Mouse (Mus musculus) heart, postnatal 14 days (tissue): ENCODE results near the gene Itpr3. TPM values are rescaled to one million over a fixed set of nuclear protein-coding genes. Genes with fewer than 3 reads are reported as not detected.

Experiments used
- DNase-seq, 2 experiments: peaks; one replicate each; pipeline ENCODE4 v3.0.0; 2021 to 2022
- intact Hi-C: fragments of 180-260 bp; cut with DNase I; formaldehyde crosslinking; loops from one replicate; pipeline ENCODE4 v1.15.1; 2025
- long read RNA-seq, 2 experiments: library from polyadenylated mRNA; stranded (forward); transcript quantifications; one replicate each; pipeline ENCODE4 v2.0.0; 2021
- total RNA-seq, 2 experiments: library from RNA; stranded (reverse); gene quantifications; 2 replicates each; pipeline ENCODE4 v1.2.3; 2021

Itpr3 gene
- 1 to 10 TPM; 7.2 to 7.7 TPM for total RNA-seq
- long read RNA-seq, experiment 1, partial matches to known transcripts = 7 of 8 reads
- long read RNA-seq, experiment 1, other reads (novel, unspliced or antisense) = 1 of 8 reads
- long read RNA-seq, experiment 2, partial matches to known transcripts = 3 of 3 reads
- long read RNA-seq, experiment 2, other reads (novel, unspliced or antisense) = 0 of 3 reads

DNA sequence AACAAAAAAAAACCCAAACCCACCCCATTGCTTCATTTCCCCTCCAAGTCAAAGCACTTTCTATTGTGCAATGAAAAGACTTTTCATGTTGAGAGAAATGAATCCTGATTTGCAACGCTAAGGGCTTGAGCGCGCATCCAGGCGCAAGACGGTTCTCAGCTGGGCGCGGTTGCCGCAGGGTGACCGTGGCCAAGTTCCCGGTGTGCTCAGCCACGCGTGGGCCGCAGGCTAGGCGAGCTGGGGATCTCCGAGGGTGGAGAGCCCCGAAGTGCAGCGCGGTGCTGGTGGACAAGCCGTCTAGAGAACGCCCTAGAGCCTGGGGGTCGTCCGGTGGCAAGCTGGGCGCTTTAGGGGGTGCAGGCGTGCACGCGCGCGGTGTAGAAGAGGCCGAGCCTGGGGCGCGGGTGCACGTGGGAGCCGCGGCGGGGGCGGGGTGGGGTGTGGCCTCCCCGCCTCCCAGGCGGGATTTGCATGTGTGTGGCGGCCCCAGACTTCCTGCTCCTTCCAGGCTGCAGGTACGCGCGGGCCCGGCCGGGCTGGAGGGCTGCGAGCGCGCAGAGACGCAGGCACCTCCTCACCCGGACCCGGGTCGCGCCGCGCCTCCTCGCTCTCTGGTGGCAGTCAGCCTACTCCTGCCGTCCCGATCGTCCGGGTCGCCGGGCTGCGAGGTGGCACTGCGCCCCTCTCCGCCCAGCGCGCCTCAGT is at the start of gene Itpr3:
TSS of gene Itpr3 (plus strand) at position 493 of the 705 bp plus-strand sequence.
- DNase-seq = peak; percentile 75 to 81
- intact Hi-C loops = no loop called here

DNA sequence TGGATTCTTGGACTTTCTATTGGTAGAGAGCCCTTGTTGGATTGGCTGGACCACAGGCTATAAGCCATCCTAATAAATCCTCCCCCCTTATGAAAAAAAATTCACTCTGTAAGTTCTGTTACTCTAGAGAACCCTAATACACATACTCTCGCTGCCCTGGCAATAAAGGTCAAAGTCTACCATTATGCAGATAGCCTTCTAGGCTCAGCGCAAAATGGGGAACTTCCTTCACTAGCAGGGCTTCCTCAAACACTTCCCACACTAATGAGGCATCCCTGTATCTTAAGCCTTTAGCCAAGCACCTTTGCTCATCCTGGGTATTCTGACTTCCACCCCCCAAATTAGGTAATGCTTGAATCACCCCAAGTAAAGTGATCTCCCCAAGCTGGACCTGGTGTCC is 48.8 kb upstream of the Itpr3 start:
- DNase-seq = no peak
- intact Hi-C loops = no loop called here

DNA sequence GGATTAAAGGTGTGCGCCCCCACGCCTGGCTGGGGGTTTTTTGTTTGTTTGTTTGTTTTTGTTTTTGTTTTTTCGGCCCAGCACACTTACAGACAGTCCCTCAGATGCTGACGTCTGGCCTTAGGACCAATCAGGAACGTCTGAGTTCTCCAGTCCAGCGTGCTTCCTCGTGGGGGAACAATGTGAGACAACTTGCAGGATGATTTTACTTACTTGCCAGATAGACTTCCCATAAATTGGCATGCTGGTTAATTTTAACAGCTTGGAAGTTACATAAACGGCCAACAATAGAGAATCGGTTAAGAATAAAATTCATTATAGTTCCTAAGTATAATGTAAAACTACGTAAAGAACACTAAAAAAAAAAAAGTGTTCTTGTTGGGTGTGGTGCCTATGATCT is 45.9 kb upstream of the Itpr3 start:
- DNase-seq = no peak
- intact Hi-C loops = no loop called here

DNA sequence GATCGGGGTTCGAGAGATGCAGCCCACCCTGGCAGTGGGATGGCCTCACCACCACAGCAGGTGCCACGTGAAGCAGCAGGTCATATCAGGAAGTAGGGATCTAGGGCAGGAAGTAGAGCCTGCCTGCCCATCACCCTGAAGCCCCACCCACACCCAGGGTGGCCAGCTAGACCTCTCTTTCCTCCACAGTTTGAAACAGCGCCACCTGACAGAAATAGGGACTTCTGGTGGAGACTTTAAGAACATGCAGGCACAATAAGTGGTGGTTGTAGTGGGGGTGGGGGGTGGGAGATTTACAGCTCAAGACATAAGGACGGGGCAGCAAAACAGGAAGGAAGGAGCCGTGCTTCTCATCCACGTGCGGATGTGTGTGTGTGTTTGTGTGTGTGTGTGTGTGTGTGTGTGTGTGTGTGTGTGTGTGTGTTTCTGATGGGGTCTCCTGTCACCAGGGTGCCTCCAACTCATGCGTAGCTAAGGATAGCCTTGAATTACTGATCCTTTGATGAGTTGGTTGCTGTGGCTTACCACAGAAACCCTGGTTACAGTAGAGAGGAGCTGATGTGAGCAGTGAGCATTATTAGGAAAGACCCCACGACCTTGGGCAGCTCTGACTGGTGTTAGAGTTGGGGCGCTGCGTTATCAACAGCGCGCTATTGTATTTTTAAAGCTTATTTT is 45.0 kb upstream of the Itpr3 start:
- no peak for DNase-seq
- intact Hi-C loops = no loop called here

DNA sequence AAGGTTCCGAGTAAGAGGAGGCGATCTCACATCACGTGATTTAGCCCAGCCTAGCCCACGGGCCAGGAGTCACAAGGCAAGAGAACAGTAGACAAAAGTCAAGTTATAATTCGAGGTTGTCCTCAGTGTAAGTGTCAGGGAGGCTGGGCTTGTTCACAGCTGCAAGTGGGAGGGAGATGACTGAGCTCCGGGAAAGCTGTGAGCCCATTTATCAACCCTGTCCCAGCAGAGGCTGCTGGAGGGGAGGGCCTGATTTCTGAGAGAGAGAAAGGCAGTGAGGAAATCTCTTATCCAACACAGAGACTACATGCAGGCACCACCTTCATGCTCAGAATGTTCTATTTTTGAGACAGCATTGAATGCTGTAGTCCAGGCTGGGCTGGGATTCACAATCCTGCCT is 44.2 kb upstream of the Itpr3 start:
- DNase-seq = no peak
- intact Hi-C loops = no loop called here

DNA sequence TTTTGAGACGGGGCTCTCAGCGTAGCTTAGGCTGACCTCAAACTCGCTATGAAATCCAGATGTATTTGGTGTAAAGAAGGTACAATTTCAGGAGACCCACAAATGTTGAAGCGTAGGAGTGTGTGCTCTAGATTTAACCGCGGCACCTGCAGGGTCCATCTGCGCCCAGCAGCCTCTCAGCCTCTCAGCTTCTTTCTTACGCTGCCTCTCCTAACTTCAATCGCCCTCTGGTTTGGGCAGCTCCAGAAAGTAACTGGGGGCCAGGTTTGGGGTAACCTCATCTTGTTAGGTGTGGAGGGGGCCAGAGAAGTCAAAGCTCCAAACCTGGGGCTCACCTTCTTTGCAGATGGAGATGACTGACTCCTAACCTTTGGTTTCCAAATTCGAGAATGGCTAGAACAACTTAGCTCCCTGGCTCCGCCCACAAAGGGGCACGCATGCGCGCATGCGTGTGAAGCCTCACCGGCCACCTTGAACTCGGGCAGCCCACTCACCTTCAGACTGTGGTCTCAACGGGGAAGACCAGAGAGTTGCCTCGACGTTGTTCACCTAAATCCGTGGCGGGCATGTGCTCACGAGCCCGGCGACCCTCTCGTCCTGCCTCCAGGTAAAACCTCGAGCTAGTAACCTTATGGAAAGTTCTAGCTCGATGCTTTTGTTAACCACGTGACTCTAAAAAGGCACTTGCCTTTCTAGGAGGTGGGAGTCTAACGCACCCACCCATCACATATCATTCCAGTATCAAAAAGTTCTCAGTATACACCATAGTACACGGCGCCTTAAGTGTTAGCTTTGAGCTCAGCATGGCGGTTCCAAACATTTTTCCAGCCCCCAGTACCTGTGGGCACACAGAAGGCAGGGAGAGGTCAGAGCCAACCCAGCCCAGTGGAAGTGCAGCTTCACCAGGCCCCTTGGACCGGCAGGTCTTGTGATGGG is 39.3 kb upstream of the Itpr3 start:
- intact Hi-C loops = no loop called here
- DNase-seq = peak; percentile 90 to 93

DNA sequence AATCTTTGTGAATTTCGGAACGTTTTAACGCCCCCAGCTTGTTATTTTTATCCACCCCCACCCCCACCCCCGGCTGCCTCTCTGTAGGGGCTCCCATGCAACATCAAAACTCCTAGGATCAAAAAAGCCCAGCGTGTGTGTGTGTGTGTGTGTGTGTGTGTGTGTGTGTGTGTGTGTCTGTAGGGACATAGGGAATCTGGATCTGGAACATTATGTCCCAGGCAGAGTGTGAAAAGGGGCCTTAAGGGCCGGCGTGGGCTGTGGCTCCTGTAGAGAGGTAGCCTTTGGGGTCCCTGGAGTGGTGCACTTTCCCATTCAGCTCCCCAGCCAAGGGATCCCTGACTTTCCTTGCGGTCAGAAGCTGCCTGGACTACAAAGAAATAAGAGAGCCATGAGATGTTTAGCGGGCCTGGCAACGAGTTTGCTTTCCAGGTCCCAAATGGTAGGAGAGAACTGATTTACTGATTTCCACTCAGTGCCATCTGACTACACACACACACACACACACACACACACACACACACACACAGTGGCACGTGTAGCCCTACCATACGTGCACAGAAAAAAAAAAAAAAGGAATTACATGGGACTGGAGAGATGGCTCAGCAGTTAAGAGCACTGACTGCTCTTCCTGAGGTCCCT is 38.4 kb upstream of the Itpr3 start:
- intact Hi-C loops = no loop called here
- no peak for DNase-seq

DNA sequence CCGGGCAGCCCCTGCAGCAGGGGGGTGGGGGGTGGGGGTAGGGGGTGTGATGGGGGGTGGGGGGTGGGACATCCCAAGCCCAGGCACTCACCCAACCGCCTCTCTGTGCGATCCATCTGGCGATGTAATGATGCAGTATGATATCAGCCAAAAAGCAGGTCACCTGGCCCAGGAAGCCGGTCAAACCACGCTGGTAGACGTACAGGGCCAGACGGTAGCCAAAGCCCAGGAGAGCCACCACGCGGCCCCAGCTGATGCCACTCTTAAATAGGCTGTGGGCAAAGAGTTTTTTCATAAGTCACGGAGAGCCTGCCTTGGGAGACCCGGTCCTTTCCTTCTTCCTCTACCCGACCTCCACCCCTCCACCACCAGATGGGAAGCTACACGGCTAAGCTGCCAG is 36.0 kb upstream of the Itpr3 start:
- DNase-seq = no peak
- intact Hi-C loops = no loop called here

DNA sequence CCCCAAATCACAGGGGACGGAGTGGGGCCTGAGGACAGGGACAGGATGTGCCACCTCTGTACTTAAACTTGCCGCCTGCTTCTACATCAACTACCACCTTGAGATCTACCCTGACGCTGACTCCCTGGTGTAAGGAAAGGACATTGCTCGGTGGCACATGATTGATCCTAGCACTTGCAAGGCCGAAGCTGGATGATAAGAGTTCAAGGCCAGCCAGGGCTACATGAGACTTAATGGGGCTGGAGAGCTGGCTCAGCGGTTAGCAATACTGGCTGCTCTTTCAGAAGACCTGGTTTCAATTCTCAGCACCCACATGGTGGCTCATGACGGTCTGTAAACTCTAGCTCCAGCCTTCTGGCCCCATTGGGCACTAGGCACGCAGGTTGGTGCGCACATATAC is 35.4 kb upstream of the Itpr3 start:
- DNase-seq = no peak
- intact Hi-C loops = no loop called here

DNA sequence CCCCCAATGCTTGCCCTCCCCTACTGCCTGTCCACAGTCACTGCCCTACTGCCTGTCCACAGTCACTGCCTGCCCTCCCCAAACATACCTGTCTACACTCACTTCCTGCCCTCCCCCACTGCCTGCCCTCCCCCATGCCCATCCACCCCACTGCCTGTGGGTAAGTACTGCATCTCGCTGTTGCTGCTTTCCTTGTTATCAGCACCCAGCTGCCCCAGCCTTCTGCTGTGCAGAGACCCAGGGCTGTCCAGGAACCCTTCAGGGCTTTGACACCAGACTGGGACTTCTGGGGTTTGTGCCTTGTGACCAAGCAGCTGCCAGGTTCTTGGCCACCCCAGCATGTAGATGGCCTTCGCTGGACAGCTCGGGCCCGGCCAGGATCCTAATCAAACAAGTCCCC is 33.8 kb upstream of the Itpr3 start:
- intact Hi-C loops = no loop called here
- DNase-seq = no peak

DNA sequence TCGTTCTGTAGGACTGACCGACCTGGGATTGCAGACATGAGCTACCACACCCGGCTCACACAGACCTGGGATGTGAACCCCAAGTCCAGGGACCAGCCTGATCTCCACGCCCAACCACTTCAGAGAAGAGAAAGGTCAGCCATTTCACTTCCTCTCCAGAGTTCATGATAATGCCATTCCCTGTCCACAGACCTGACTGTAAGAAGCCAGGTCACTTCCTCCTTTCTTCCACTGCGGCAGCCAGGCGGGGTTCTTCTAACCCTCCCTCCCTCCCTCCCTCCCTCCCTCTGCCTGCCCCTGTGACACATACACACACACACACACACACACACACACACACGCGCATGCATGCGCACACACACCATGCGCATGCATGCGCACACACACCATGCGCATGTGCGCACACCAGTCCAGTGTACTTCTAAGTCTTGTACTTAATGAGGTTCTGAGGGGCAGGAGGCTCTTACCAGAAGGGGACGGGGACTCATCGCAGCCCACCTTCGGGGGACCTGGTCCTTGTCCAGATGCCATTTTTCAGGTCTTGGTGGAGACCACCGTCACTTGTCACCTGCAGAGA is 31.7 kb upstream of the Itpr3 start:
- intact Hi-C loops = loop anchor here (5.0 kb wide), 1 partner anchor 93 kb away; the partner anchor contains the start of gene Phf1
- DNase-seq = no peak

DNA sequence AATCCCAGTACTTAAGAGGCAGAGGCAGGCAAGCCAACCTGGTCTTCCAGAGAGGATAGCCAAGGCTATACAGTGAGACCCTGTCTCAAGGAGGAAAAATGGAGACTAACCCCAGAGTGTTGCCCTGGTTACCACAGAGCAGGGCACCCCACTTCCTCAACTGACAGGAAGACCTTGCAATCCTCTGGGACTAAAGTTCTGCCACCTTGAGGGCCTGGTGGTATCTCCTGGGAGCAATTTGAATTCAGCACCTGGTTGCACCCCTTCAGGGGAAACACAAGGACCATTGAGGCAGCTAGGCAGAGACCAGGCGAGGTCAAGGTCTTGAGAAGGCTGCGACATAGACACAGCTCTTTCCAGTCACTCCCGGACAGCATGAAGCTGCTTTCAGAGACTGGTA is 31.2 kb upstream of the Itpr3 start:
- no peak for DNase-seq
- intact Hi-C loops = loop anchor here (5.0 kb wide), 1 partner anchor 94 kb away; the partner anchor contains the start of gene Phf1

DNA sequence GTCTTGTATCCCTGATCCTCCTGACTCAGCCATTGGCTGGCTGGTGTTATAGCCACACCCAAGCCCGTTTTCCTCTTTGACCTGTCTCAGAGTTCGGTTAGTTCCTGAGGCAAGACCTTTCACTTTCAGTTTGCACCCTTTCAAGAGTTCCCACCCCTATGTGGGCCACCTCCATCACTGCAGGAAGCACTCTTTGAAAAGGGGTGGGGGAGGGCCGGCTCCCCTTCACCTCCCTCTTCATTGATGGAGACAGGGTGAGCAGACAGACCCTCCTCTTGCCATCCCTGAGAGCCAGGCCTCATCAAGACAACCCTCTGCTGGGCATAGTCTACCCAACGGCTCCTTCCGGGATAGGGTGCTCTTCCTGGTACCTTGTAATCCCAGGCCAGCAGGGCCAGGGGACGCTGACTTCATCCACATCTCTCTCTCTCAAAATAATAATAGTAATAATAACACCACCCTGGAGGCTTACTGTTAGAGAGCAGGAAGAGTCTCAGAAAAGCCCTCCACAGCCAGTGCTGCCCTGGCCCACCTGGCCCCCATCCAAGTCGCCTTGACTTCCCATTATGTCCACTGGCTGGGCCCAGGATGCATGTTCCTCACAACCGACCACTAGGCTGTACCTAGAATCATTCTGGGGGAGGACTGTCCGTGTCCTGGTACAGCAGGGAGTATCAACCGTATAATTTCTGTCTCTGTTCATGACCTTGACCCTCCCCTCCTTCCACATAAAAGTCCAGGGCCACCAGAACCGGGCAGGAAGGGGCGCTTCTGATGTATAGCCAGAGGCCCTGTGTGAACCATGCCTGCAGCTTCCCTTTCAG is 29.4 kb upstream of the Itpr3 start:
- intact Hi-C loops = loop anchor here (5.0 kb wide), 1 partner anchor 95 kb away; the partner anchor contains the start of gene Phf1
- peak; percentile 50 to 61 for DNase-seq

DNA sequence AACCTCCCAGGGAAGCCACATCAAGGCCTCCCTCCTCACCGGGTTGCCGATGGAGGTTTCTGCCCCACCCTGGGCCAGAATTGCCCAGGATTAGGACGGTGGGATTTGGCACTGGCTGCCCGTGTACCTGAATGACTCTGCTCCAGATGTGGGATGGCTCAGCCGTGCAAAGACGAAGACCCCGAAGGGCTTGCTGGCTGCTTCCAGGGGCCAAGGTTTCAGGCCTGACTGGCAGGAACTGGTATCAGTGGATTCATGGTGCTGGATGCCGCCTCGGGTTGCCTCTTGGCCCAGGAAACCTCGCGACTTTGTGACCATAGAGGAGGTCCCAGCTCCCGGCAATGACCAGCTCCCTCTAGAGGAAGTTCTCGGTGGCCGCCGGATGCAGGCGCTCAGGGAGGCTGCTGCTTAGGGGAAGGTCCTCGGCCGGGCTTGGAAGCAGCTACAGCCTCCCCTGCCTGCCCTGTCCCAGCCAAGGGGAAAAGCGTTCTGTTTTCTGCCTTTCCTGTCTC is 28.8 kb upstream of the Itpr3 start:
- intact Hi-C loops = loop anchor here (5.0 kb wide), 1 partner anchor 96 kb away; the partner anchor contains the start of gene Phf1
- peak; percentile 90 to 94 for DNase-seq

DNA sequence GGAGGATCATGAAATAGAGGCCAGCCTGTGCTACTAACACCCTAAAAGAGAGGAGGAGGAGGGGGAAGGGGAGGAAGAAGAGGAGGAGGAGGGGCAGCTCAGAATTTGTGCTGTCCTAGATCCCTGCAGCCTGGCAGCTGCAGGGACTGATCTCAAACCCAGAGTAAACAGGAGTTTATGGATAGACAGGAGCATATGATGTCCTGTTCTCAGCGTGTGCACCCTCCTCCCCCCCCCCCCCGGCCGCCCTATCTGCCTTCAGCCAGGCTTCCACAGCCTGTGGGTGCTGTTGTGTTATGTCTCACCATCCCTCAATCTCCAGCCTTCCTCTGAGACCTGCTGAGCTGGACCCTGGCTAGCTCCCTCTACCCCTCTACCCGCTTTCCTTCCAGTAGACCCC is 28.2 kb upstream of the Itpr3 start, which contains the start of gene Bak1:
TSS of gene Bak1 (minus strand) at position 101 of the 400 bp plus-strand sequence.
- intact Hi-C loops = loop anchor here (5.0 kb wide), 1 partner anchor 97 kb away; the partner anchor contains the start of gene Phf1
- no peak for DNase-seq

DNA sequence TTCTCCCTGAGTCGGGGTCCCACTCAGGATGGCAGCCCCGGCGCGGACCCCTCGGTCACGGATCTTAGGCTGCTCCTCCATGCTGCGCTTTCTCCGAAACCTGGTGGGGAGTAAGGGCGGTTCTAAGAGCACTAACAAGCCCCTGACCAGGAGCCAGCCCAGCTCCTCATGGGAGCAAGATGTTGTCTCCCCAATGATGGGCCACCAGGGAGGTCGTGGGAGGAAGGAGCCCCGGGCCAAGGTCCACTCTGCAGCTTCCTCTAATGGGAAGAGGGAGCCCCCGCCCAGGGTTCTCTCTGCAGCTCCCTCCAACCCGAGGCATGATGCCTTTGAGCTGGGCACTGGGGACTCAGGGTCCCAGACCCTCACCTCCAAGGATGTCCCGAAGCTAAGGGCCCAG is 27.7 kb upstream of the Itpr3 start:
- no peak for DNase-seq
- intact Hi-C loops = loop anchor here (5.0 kb wide), 1 partner anchor 97 kb away; the partner anchor contains the start of gene Phf1

DNA sequence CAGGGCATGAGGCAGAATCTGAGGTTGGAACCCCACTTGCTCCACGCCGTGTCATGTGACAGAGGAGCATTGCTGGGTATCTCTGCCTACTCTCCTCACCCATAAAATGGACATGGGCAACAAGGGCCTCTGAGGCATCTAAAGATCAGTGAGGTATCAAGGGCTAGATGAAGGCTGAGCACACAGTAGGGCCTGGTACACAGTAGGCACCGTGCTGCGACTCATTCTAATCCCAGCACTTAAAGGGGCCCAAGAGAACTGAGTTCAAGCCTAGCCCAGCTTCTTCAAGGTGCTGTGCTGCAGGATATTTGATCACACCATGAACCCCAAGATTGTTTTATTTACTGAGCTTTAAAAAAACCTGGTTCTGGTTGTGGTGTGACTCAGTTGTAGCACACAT is 26.2 kb upstream of the Itpr3 start:
- DNase-seq = no peak
- intact Hi-C loops = loop anchor here (5.0 to 10.0 kb wide), 2 partner anchors 174 to 486 kb away; partner anchors contain the start of gene Lemd2

DNA sequence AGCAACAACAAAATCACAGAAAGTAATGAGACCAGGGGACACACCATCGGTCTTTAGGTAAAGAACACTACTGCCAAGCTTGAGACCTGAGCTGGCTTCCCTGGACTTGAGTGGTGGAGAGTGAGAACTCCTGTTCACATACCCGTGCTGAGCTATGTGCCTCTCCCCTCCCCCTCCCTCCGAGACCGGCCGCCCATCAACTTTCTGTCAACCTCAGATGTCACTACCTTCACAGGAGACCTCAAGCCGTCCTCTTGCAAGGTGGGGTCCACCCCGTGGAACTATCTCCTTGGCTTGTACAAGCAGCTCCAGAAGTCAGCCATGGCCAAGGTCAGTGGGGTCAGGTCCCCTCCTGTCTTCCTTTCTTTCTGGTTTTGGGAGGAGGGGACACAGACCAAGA is 24.8 kb upstream of the Itpr3 start:
- intact Hi-C loops = loop anchor here (2.0 to 10.0 kb wide), 3 partner anchors 92 to 485 kb away; partner anchors contain the start of gene Lemd2
- DNase-seq = no peak
